Mouse (Mus musculus) myocyte (in vitro differentiated cells): ENCODE results near the gene Spdl1. TPM values are rescaled to one million over a fixed set of nuclear protein-coding genes. Genes with fewer than 3 reads are reported as not detected.
"Not testable (repeated sequence)": the region's sequence is repeated elsewhere in the genome, so short reads cannot be mapped to it uniquely, and the experiment has no call there.

Experiments
- H3K27me3 ChIP-seq: one replicate; pipeline ENCODE4 v1.6.1; 2011; ENCODE audit not compliant: control insufficient read depth, insufficient read depth, insufficient read length
- H3K36me3 ChIP-seq: one replicate; pipeline ENCODE4 v1.6.1; 2011; ENCODE audit not compliant: control insufficient read depth, insufficient read depth
- H3K4me2 ChIP-seq: one replicate; pipeline ENCODE4 v1.6.1; 2011; ENCODE audit warnings: low read depth, control low read depth
- H3K4me3 ChIP-seq: one replicate; pipeline ENCODE4 v1.5.1; 2011; ENCODE audit warnings: mild to moderate bottlenecking, control low read depth, moderate library complexity
- H3K79me2 ChIP-seq: one replicate; pipeline ENCODE4 v1.6.1; 2011; ENCODE audit not compliant: control insufficient read depth, insufficient read depth
- H3ac ChIP-seq: one replicate; pipeline ENCODE4 v1.6.1; 2011; ENCODE audit not compliant: control insufficient read depth, insufficient read length
- CEBPB ChIP-seq: IDR thresholded peaks from 2 replicates; pipeline ENCODE4 v1.6.1; 2011; ENCODE audit warnings: mild to moderate bottlenecking, moderate library complexity; ENCODE audit not compliant: poor library complexity, insufficient read depth, severe bottlenecking
- E2F4 ChIP-seq: IDR thresholded peaks from one replicate; pipeline ENCODE4 v1.6.1; 2011; ENCODE audit warnings: mild to moderate bottlenecking, control low read depth, moderate library complexity; ENCODE audit not compliant: insufficient read depth
- MAX ChIP-seq: IDR thresholded peaks from one replicate; pipeline ENCODE4 v1.6.1; 2011; ENCODE audit warnings: low read depth, mild to moderate bottlenecking, control low read depth
- MYOD1 ChIP-seq, 3 experiments: IDR thresholded peaks; one replicate each; pipeline ENCODE4 v1.6.1; 2011; ENCODE audit warnings: control low read depth in 2 of 3, low read depth in 2 of 3, mild to moderate bottlenecking in 2 of 3, moderate library complexity in 1 of 3; ENCODE audit not compliant: insufficient read length in 2 of 3, control insufficient read depth in 1 of 3
- MYOG ChIP-seq, 3 experiments: IDR thresholded peaks; one replicate each; pipeline ENCODE4 v1.6.1; 2011; ENCODE audit warnings: control low read depth in 2 of 3, low read depth in 2 of 3, mild to moderate bottlenecking in 2 of 3; ENCODE audit not compliant: insufficient read length in 2 of 3, control insufficient read depth in 1 of 3, insufficient read depth in 1 of 3
- POLR2A ChIP-seq: IDR thresholded peaks from one replicate; pipeline ENCODE4 v1.6.1; 2011; ENCODE audit warnings: low read depth, mild to moderate bottlenecking, control low read depth, moderate library complexity; ENCODE audit not compliant: insufficient read length
- POLR2AphosphoS2 ChIP-seq: IDR thresholded peaks from one replicate; pipeline ENCODE4 v1.6.1; 2011; ENCODE audit warnings: low read depth, control low read depth; ENCODE audit not compliant: insufficient read length
- REST ChIP-seq: IDR thresholded peaks from one replicate; pipeline ENCODE4 v1.6.1; 2011; ENCODE audit warnings: mild to moderate bottlenecking, control low read depth, moderate library complexity; ENCODE audit not compliant: insufficient read depth, insufficient read length
- SRF ChIP-seq: IDR thresholded peaks from one replicate; pipeline ENCODE4 v1.6.1; 2011; ENCODE audit warnings: low read depth; ENCODE audit not compliant: control insufficient read depth, insufficient read length
- TCF12 ChIP-seq: IDR thresholded peaks from one replicate; pipeline ENCODE4 v1.6.1; 2011; ENCODE audit warnings: mild to moderate bottlenecking, control low read depth; ENCODE audit not compliant: poor library complexity, insufficient read depth, severe bottlenecking
- TCF3 ChIP-seq: IDR thresholded peaks from one replicate; pipeline ENCODE4 v1.6.1; 2011; ENCODE audit warnings: low read depth, control low read depth; ENCODE audit not compliant: insufficient read length
- USF1 ChIP-seq: IDR thresholded peaks from one replicate; pipeline ENCODE4 v1.6.1; 2011; ENCODE audit warnings: low read depth, mild to moderate bottlenecking, control low read depth, moderate library complexity
- polyA plus RNA-seq: library from polyadenylated mRNA; unstranded; fragments of >200 nt; fragmentation: generic; extraction: Trizol; gene quantifications from one replicate; pipeline ENCODE4 v1.2.1, GENCODE M21; 2012; ENCODE audit warnings: missing spikeins

Spdl1 gene
- polyA plus RNA-seq, 1 experiment = 3.4 TPM

- H3K27me3 ChIP-seq = no peaks in the 10 kb centered on the region
- peaks cover 14% of the 10 kb centered on the region for H3K36me3 ChIP-seq
- no peak overlapping the region for H3K4me3 ChIP-seq
- H3K79me2 ChIP-seq = peaks cover 19% of the 10 kb centered on the region
- TF ChIP-seq SRF = no peak
- TF ChIP-seq MAX = no peak
- TF ChIP-seq POLR2A = no peak
- TF ChIP-seq REST = no peak
- no peak for TF ChIP-seq TCF12
- no peak for TF ChIP-seq MYOG (IDR thresholded peaks at IDR 0.05; ENCODE audit: control insufficient read depth in 1 of 3, insufficient read depth in 1 of 3, insufficient read length in 2 of 3, low read depth in 2 of 3)
- TF ChIP-seq POLR2AphosphoS2 = no peak
- no peak for TF ChIP-seq TCF3
- no peak for TF ChIP-seq MYOD1 (IDR thresholded peaks at IDR 0.05; ENCODE audit: control insufficient read depth in 1 of 3, insufficient read length in 2 of 3, low read depth in 2 of 3)
- no peak for TF ChIP-seq CEBPB
- TF ChIP-seq E2F4 = no peak
- TF ChIP-seq USF1 = no peak
- H3K4me2 ChIP-seq = no peak overlapping the region
- H3ac ChIP-seq = no peak overlapping the region
Measured at GRCm38 (mm10) chr11:34826940-34827339, 6.5 kb downstream of the Spdl1 start.

- H3ac ChIP-seq = no peak overlapping the region
- no peak overlapping the region for H3K4me2 ChIP-seq
- H3K79me2 ChIP-seq = peaks cover 15% of the 10 kb centered on the region
- TF ChIP-seq REST (no peak), MYOD1 (IDR thresholded peaks at IDR 0.05; ENCODE audit: control insufficient read depth in 1 of 3, insufficient read length in 2 of 3, low read depth in 2 of 3) (no peak), POLR2AphosphoS2 (no peak)
- H3K36me3 ChIP-seq = peaks cover 14% of the 10 kb centered on the region
- no peak overlapping the region for H3K4me3 ChIP-seq
- no peaks in the 10 kb centered on the region for H3K27me3 ChIP-seq
Measured at GRCm38 (mm10) chr11:34824791-34825190, 8.7 kb downstream of the Spdl1 start.

GRCm38 (mm10) chr11:34814767-34815166 is 18.7 kb downstream of the Spdl1 start:
- Histone ChIP-seq H3K4me2 (no peak overlapping the region), H3K4me3 (no peak overlapping the region), H3K27me3 (no peaks in the 10 kb centered on the region), H3K36me3 (peaks cover 12% of the 10 kb centered on the region), H3ac (no peak overlapping the region), H3K79me2 (no peaks in the 10 kb centered on the region)
- TF ChIP-seq CEBPB (no peak), USF1 (no peak), TCF3 (no peak), POLR2A (no peak), TCF12 (no peak), SRF (no peak), REST (no peak), POLR2AphosphoS2 (no peak), MYOD1 (IDR thresholded peaks at IDR 0.05; ENCODE audit: control insufficient read depth in 1 of 3, insufficient read length in 2 of 3, low read depth in 2 of 3) (no peak)

- Histone ChIP-seq H3K4me3 (no peak overlapping the region), H3K79me2 (no peaks in the 10 kb centered on the region), H3ac (no peak overlapping the region), H3K36me3 (peaks cover 11% of the 10 kb centered on the region), H3K4me2 (no peak overlapping the region), H3K27me3 (no peaks in the 10 kb centered on the region)
- TF ChIP-seq SRF (no peak), MYOD1 (IDR thresholded peaks at IDR 0.05; ENCODE audit: control insufficient read depth in 1 of 3, insufficient read length in 2 of 3, low read depth in 2 of 3) (no peak), MAX (no peak), USF1 (no peak), REST (no peak), TCF3 (no peak), POLR2A (no peak), MYOG (IDR thresholded peaks at IDR 0.05; ENCODE audit: control insufficient read depth in 1 of 3, insufficient read depth in 1 of 3, insufficient read length in 2 of 3, low read depth in 2 of 3) (no peak), E2F4 (no peak), POLR2AphosphoS2 (no peak), CEBPB (no peak), TCF12 (no peak)
Measured at GRCm38 (mm10) chr11:34814319-34814718, 19.1 kb downstream of the Spdl1 start.

GRCm38 (mm10) chr11:34805026-34805425 is 28.4 kb downstream of the Spdl1 start:
- not testable (repeated sequence) for H3K36me3 ChIP-seq, H3K4me2 ChIP-seq, H3ac ChIP-seq, H3K79me2 ChIP-seq, H3K4me3 ChIP-seq, H3K27me3 ChIP-seq

GRCm38 (mm10) chr11:34798066-34798465 is 35.4 kb downstream of the Spdl1 start:
- H3K27me3 ChIP-seq, H3K4me3 ChIP-seq, H3K36me3 ChIP-seq, H3K4me2 ChIP-seq, H3ac ChIP-seq, H3K79me2 ChIP-seq: not testable (repeated sequence)
